Mouse (Mus musculus): ENCODE measurements around the gene Atrn.

Atrn gene

DNA sequence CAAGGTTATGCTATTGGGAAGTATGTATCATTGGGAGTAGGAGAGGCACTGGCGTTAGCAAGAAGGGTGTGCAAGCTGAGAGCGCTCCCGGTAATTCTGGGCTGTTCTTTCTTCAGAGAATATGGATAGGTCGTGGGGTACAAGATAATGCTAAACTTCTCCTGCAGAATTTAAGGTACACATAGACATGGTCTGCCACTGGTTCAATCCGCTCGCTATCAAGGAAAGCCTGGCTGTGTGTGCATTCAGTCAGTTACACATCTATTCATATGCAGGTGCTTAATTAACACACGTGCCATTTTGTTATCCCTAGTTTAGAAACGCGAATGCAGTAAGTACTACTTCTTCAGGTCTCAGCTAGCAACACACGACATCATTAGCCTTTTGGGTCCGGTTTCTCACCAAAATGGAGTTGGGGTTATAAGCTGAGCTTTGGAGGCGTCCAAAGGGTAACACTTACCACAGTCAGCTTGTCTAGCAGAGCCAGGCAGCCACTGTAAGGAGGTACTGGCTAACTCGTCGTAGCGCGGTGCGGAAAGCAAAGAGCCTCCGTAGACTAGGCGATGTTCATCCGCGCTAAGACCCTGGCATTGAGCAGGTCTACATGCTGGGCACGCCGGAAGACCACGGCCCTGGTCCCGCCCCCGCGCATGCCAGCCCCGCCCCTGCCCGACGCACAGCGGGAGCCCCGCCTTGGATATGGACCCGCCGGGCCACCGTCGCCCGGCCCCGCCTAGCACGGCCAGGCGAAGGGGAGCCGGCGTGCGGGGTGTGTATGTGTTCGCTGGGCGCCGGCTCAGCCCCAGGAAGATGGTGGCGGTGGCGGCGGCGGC lies at the start of gene Atrn, which contains the start of gene 4930402H24Rik:
Gene Atrn, plus strand, starts transcription at position 745 of the 833 bp plus-strand sequence.
Gene 4930402H24Rik, minus strand, starts transcription at position 656 of the 833 bp plus-strand sequence.
- DNase-seq (ENCODE audit: low spot score in 2 of 2): peak; percentile 90 to 92

GRCm38 (mm10) chr2:130862091-130862490 lies 44.2 kb upstream of the Atrn start:
- no peak for DNase-seq (ENCODE audit: low spot score in 2 of 2)

DNA sequence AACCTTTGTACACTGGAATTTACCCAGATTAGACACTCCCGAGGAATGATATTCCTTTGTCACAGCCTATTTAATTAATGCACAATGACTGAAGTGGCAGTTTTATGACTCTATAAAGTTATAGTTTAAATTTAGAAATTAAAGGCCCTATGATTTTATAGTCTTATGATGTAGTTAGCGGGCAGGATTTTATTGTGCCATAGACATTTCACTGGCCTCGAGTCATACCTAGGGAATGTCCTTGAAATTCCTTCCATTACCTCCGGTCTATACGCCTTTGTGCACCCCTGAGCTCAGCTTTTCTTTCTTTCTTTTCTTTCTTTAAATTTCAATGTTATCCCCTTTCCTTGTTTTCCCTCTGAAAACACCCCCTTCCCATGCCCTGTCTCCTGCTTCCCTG lies 35.4 kb upstream of the Atrn start:
- no peak for DNase-seq (ENCODE audit: low spot score in 2 of 2)

DNA sequence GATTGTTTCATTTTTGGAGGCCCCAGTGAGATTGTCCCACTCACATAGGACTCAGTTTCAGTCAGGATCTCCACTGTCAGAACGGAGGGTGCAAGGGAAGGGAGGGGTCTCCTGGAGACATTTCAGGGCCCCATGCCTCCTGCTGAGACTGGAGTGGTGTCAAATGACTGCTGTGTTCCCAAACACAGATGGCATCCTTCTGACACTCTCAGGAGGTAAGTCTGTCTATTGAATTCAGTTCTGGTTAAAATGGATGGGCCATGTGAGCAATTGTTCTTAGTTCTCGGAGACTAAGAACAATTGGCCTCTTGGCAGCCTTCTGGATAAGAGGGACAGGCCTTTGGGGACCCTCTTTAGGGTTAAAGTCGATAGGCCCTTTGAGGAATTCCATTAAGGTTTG lies 28.9 kb upstream of the Atrn start:
- no peak for DNase-seq (ENCODE audit: low spot score in 2 of 2)

- no peak for DNase-seq (ENCODE audit: low spot score in 2 of 2)
These were observed 19.3 kb upstream of the Atrn start for GRCm38 (mm10) chr2:130886983-130887382.

GRCm38 (mm10) chr2:130887456-130887855 lies 18.8 kb upstream of the Atrn start:
- DNase-seq (ENCODE audit: low spot score in 2 of 2): no peak

GRCm38 (mm10) chr2:130896944-130897343 lies 9.4 kb upstream of the Atrn start:
- DNase-seq (ENCODE audit: low spot score in 2 of 2): no peak

GRCm38 (mm10) chr2:130897856-130898255 lies 8.4 kb upstream of the Atrn start:
- DNase-seq (ENCODE audit: low spot score in 2 of 2): no peak

- DNase-seq (ENCODE audit: low spot score in 2 of 2): no peak
These were observed 7.5 kb upstream of the Atrn start for GRCm38 (mm10) chr2:130898783-130899182.

DNA sequence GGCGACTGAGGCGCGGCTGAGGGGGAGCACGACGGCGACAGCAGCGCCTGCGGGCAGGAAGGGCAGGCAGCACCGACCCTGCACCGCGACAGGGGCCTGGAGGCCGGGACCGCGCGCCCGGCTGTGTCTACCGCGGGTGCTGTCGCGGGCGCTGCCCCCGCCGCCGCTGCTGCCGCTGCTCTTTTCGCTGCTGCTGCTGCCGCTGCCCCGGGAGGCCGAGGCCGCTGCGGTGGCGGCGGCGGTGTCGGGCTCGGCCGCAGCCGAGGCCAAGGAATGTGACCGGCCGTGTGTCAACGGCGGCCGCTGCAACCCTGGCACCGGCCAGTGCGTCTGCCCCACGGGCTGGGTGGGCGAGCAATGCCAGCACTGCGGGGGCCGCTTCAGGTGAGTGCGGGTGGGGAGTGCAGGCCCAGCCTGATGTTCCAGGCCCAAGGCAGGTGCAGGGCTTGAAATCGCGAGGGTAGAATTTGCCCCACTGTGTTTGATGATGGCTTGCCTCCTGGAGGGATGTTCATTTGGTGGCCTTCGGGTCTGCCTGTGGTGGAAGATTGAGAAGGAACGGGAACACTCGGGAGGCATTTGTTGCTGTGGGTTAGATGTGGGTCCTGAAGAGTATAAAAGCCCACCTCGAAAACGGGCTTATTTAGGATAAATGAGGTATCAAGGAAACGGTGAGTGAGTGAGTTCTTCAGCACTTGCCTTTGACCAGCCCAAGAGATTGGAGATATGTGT lies 455 bp downstream of the Atrn start:
- DNase-seq (ENCODE audit: low spot score in 2 of 2): peak; percentile 39 to 51

- no peak for DNase-seq (ENCODE audit: low spot score in 2 of 2)
These were observed 5.4 kb downstream of the Atrn start for GRCm38 (mm10) chr2:130911691-130912090.

GRCm38 (mm10) chr2:130914873-130915272 lies 8.6 kb downstream of the Atrn start:
- DNase-seq (ENCODE audit: low spot score in 2 of 2): no peak

DNA sequence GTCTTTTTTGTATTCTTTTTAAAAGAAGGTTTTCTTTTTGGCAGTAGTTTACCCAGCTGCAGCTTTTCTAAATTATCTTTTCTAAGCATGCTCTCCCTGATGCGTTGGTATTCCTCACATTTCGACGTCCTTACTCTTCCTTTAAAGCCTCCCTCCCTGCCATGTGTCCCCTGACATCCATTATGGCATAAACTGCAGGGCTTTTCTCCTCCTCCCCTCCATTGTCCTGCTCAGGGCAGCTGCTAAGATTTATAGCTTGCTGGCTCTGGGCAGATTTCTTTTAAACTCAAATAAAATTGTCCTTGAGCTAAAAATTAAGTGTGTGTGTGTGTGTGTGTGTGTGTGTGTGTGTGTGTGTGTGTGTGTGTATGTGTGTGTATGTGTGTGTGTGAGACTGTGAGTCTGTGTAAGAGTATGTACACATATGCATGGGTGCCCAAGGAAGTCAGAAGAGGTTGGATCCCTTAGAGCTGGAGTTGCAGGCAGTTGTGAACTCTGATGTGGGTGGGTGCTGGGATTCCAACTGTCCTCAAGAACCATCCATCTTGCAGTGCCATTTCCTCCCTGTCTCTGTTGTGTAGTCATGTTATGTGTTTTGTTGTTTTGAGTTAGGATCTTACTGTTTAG lies 10.3 kb downstream of the Atrn start:
- DNase-seq (ENCODE audit: low spot score in 2 of 2): no peak

GRCm38 (mm10) chr2:130917686-130918085 lies 11.4 kb downstream of the Atrn start:
- DNase-seq (ENCODE audit: low spot score in 2 of 2): no peak

- DNase-seq (ENCODE audit: low spot score in 2 of 2): no peak
These were observed 12.8 kb downstream of the Atrn start for GRCm38 (mm10) chr2:130919062-130919593.

GRCm38 (mm10) chr2:130924950-130925349 lies 18.7 kb downstream of the Atrn start:
- no peak for DNase-seq (ENCODE audit: low spot score in 2 of 2)

DNA sequence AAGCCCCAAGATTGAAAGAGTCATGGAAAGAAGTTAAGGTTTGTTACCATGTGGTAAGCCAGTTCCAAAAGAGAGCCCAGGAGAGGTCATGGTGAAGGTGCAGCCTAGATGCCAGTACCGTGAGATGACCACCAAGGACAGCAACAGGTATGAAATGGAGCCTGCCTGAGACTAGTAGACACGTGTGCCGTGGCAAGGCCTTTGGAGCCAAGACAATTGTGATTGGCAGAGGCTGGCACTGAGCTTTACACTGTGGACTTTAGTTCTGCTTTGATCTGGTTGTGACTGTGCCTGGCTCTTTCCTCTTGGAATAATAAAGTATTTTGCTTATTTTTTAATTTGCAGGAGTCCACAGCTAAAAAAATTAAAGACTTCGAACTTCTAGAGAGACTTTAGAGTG lies 21.7 kb downstream of the Atrn start:
- no peak for DNase-seq (ENCODE audit: low spot score in 2 of 2)

DNA sequence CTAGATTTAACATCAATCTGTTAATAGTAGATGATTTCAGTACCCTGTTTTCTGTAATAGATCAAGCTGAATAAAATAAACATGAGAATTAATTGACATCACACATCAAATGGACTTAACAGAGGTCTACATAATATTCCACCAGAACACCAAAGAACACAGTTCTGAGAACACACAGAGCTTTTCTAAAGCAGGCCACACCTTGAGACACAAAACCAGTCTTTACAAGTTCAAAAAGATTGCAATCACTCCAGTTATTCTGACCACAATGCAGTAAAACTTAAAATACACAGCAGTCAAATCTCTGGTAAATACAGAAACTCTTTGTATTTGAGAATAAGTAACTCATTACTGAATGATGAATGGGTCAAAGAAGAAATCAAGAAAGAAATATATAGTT lies 22.2 kb downstream of the Atrn start:
- no peak for DNase-seq (ENCODE audit: low spot score in 2 of 2)

DNA sequence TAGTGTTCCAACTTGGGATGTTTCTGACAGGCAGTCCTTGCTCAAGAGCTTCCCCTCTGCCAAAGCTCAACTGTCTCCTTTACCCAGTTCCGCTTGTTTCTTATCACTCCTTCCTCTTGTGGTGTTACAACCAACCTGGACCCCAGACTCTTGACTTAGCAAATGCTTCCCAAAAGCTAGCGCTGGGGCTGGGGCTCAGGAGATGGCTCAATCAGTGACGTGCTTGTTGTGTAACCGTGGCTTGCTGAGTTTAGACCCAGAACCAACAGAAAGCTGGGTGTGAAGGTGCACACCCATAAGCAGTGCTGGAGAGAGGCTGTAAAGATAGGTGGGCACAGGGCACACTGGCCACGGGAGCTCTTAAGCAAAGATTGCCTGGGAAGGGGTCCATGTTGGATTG lies 23.7 kb downstream of the Atrn start:
- DNase-seq (ENCODE audit: low spot score in 2 of 2): no peak

GRCm38 (mm10) chr2:130932865-130933264 lies 26.6 kb downstream of the Atrn start:
- DNase-seq (ENCODE audit: low spot score in 2 of 2): no peak

- no peak for DNase-seq (ENCODE audit: low spot score in 2 of 2)
These were observed 43.5 kb downstream of the Atrn start for GRCm38 (mm10) chr2:130949781-130950180.

DNA sequence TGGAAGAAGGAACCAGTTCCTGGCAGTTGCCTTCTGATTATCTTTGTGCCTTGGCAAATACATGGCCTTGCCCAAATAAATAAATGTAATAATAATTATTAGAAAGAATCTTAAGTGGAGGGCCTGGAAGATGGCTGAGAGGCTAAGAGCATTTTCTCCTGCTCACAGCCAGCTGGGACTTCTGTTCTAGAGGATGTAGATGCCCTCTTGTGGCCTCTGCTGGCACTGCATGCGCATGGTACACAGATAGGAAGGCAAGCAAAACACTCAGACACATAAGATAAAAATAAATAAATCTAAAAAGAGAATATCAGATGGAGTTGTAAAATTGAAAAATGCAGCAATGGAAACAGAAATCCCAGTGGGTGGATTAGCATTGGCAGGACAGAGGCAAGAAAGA lies 44.3 kb downstream of the Atrn start:
- DNase-seq (ENCODE audit: low spot score in 2 of 2): peak; percentile 91 to 97
